Mouse (Mus musculus): ENCODE results near the gene Gm14308. TPM values are rescaled to one million over a fixed set of nuclear protein-coding genes. Genes with fewer than 3 reads are reported as not detected.
"Not testable (repeated sequence)": the region's sequence is repeated elsewhere in the genome, so short reads cannot be mapped to it uniquely, and the experiment has no call there.

Gm14308 gene
- 1 to 10 TPM in 3 of 4 experiments, under 1 TPM in 1; 0.75 to 1.8 (median 1.3) TPM for total RNA-seq (2022)

GRCm38 (mm10) chr2:176636244-176636643 is at the start of gene Gm14308:
Gene Gm14308 (minus strand): TSS chr2:176636344.
- DNase-seq (ENCODE audit: low spot score), result not testable (repeated sequence)

DNA sequence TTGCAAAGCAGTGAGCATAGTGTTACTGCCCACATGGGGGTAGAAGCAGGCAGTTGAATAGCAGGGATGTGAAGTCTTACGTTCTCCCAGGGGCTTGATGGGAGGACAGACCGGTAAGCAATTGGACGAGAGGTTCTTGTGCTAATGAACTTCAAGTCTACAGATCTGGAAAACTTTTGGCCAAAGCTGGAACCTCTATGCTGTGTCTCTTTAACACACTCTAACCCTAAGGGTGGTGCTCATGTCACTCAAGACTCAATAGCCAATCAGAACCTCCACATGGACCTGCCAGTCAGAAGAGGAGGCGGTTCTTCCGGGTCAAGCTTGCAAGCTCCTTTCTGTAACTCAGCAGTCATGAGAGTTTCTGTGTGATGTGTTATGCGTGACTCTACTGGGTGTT is 34.1 kb upstream of the Gm14308 start, which contains the start of gene Zfp973:
TSS of gene Zfp973 (plus strand) at position 301 of the 400 bp plus-strand sequence.
- DNase-seq (ENCODE audit: low spot score), result not testable (repeated sequence)

Other genes with a start within 250 kb of the Gm14308 start
- gene Gm14435, start 212.8 kb downstream of the Gm14308 start, total RNA-seq (2022), result 10 to 100 TPM; 24.3 to 31.4 (median 29.5) TPM
- not detected for gene Gm14434, start 149.6 kb downstream of the Gm14308 start, total RNA-seq (2022)
- not detected for gene Zfp967, start 115.3 kb downstream of the Gm14308 start, total RNA-seq (2022)
- gene Zfp973, start 34.2 kb upstream of the Gm14308 start, total RNA-seq (2022), result 10 to 100 TPM in 3 of 4 experiments, 1 to 10 TPM in 1; 9.3 to 16.9 (median 14.6) TPM
- gene Gm14305, start 72.0 kb upstream of the Gm14308 start, total RNA-seq (2022), result 1 to 10 TPM; 4.8 to 7.5 (median 5.8) TPM
- 10 to 100 TPM in 2 of 4 experiments, 1 to 10 TPM in 2; 8.7 to 14.4 (median 9.8) TPM for gene Gm14295, start 162.3 kb upstream of the Gm14308 start, total RNA-seq (2022)
- gene Gm14408, start 194.8 kb upstream of the Gm14308 start, total RNA-seq (2022), result not detected